Mouse (Mus musculus) embryonic stem cell, embryonic (primary cell): ENCODE data around the gene Mrpl33.

Experiments used
- CTCF ChIA-PET, 4 experiments: fragments of 300-600 bp in 2 of 4; fragments of 350-600 bp in 2 of 4; sonication (Branson Sonifier 250); formaldehyde crosslinking; loops; one replicate each; lab custom pipeline; 2022; ENCODE audit warnings: inconsistent platforms in 2 of 4; lab: Charles Lee
- POLR2A ChIA-PET, 4 experiments: fragments of 300-600 bp in 2 of 4; fragments of 350-600 bp in 2 of 4; sonication (Branson Sonifier 250); formaldehyde crosslinking; loops; one replicate each; lab custom pipeline; 2022; ENCODE audit warnings: antibody characterized with exemption in 4 of 4, inconsistent platforms in 1 of 4; lab: Charles Lee

Gene Mrpl33

DNA sequence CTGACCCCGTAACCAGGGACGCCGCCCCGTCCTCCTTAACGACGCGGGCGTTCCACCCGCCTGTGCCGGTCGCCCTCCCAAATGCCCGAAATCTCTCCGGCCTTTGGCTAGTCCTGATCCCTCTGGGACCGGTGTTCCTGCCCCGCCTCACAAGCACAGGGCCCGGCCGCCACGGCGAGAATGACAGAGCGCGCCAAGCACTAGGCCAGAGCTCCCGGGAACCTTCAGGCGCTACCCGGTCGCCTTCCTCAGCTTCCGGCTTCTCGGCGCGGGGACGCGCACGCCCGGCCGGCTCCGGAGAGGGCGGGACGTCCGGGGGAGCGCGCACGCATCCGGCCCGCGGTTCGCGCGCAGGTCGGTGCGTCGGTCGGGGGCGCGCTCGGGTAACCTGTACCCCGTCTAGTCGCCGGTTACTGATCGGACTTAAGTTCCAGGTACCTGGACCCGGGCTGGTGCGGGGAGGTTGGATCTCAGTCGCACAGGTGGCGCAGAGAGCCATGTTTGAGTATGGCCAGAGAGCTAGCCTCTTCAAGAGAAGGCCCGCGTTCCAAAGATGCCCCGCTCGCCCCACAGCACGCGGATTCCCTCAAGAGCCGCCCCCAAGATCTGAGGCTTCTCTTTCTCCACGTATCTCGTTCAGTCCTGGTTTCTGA is 101.0 kb downstream of the Mrpl33 start, which contains the start of gene Babam2:
TSS of gene Babam2 (plus strand) at position 41 of the 653 bp plus-strand sequence.
- CTCF ChIA-PET = interaction anchor here in 1 of 4 experiments (0.6 kb wide), 1 partner anchor 700 kb away, joined by 3 read pairs; no protein-coding TSS in a partner anchor
- POLR2A ChIA-PET = interaction anchor here in 3 of 4 experiments (0.6 to 2.0 kb wide), 20 partner anchors 9 to 913 kb away, joined by 3 to 8 read pairs (median 3); partner anchors contain the start of genes Ppp1cb (in 2 of the 3), Mrpl33 (in 1 of the 3), Yes1 (in 1 of the 3) and Zfp512 (in 1 of the 3)

DNA sequence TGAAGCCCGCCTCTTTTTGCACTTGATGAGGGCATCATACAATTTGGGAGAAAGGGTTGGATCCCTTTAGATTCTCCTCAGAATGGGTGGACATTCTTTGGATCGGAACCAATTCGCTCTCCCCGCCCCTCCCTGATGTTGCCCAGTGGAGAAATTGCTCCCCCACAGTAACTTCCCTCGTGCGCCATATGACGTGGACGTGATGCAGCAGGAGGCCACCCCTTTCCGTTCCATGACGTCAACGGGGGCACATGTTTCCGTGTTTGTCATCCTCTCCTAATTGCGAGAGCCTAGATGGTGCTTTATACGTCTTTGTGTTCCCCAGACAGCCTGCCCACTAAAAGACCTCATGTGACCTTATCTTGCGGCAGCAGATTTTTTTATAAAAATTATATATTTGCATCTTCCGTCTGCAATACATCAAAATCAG is 101.6 kb downstream of the Mrpl33 start:
- CTCF ChIA-PET = no interaction called here
- POLR2A ChIA-PET = interaction anchor here (0.6 to 2.0 kb wide), 15 partner anchors 8 to 913 kb away, joined by 3 to 8 read pairs (median 4); partner anchors contain the start of genes Mrpl33 (in 1 of the 4), Ppp1cb (in 1 of the 4) and Yes1 (in 1 of the 4)

DNA sequence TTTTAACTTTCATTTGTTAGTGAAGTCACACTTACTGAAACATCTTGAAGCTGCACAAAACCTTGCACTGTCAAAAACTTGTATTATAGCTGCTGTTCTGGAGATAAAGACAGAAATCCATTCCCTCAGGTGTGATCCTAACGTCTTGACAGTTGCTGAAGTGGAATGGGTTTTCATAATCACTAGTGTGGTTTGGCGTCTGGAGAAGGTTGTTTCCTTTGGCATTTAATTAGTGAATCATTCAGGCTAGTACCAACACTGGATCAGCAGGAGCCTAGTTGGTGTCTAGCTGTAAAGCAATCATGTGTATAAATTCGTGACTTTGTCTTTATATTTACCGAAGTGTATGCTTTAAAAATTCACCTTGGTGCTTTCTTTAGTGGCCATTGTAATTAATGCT is 102.2 kb downstream of the Mrpl33 start:
- ChIA-PET POLR2A (interaction anchor here in 3 of 4 experiments (0.6 to 1.6 kb wide), 8 partner anchors 64 to 662 kb away, joined by 3 to 5 read pairs (median 3); no protein-coding TSS in a partner anchor), CTCF (no interaction called here)

DNA sequence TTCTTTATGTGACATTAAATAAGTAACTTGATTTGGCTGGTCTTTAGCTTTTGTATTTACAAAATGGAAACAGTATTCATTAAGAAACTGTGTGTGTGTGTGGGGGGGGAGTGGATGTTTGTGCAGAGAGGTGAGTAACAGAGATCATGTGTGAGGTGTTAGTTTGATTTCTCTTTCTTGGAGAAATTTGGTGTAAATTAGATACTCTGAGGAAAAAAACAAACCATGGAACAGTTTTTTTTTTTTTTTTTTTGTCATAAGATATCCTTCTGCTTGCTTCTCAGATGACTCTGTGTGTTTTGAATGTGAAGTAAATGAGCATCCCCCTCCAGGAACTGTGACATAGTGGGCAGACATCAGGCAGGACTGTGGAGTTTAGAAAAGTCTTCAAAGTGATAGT is 102.7 kb downstream of the Mrpl33 start:
- ChIA-PET POLR2A (interaction anchor here in 3 of 4 experiments (0.6 to 1.3 kb wide), 8 partner anchors 64 to 661 kb away, joined by 3 to 5 read pairs (median 3); no protein-coding TSS in a partner anchor), CTCF (interaction anchor here in 1 of 4 experiments (0.6 kb wide), 1 partner anchor 711 kb away, joined by 3 read pairs; no protein-coding TSS in a partner anchor)

- ChIA-PET CTCF (no interaction called here), POLR2A (interaction anchor here in 1 of 4 experiments (1.4 kb wide), 1 partner anchor 109 kb away, joined by 3 read pairs; the partner anchor contains the start of gene Mrpl33)
These were observed 108.2 kb downstream of the Mrpl33 start for GRCm38 (mm10) chr5:31704971-31705370.

DNA sequence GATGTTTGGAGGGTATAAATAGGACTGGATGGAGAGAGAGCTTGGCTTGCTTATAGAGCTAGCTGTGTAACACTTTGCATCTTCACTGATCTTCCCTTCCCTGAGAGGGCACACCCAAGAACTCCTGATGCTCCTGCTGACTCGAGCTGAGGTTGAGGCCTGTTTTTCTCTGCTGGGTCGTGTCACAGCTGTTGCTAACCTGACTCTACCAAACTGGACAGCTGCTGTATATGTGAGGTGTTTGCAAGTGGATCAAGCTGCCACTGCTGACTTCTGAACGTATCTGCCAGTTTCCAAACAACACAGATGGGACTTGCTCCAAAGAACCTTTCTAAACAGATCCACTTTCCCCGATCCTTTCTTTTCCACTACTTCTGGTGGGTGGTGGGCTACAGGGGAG is 110.1 kb downstream of the Mrpl33 start:
- ChIA-PET POLR2A (interaction anchor here in 1 of 4 experiments (1.0 kb wide), 1 partner anchor 9 kb away, joined by 3 read pairs; the partner anchor contains the start of genes Babam2 and Rbks), CTCF (interaction anchor here in 3 of 4 experiments (0.5 to 1.5 kb wide), 3 partner anchors 219 to 488 kb away, joined by 3 read pairs; no protein-coding TSS in a partner anchor)

DNA sequence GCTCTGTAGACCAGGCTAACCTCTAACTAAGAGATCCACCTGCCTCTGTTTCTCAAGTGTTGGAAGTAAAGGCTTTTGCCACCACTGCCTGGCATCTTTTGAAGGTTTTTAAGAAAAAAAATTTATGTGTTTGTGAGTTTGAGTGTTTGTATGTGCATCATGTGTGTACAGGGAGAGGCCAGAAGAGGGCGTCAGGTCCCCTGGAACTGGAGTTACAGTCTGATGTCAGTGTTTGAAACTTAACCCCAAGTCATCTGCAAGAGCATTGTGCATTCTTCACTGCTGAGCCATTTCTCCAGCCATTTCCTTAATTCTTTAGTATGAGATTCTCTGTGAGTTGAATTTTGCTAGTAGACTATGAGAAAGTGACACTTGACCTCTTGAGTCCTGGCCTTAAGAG is 112.7 kb downstream of the Mrpl33 start:
- CTCF ChIA-PET = interaction anchor here in 1 of 4 experiments (0.6 kb wide), 1 partner anchor 15 kb away, joined by 3 read pairs; no protein-coding TSS in a partner anchor

GRCm38 (mm10) chr5:31713280-31713711 is 116.6 kb downstream of the Mrpl33 start:
- CTCF ChIA-PET = no interaction called here
- POLR2A ChIA-PET = interaction anchor here in 1 of 4 experiments (0.6 kb wide), 1 partner anchor 92 kb away, joined by 3 read pairs; no protein-coding TSS in a partner anchor

More for the DNA sequence above, 112.7 kb downstream of the Mrpl33 start:
- POLR2A ChIA-PET = interaction anchor here in 2 of 4 experiments (0.6 to 1.0 kb wide), 3 partner anchors 62 to 428 kb away, joined by 3 to 4 read pairs (median 3); no protein-coding TSS in a partner anchor

DNA sequence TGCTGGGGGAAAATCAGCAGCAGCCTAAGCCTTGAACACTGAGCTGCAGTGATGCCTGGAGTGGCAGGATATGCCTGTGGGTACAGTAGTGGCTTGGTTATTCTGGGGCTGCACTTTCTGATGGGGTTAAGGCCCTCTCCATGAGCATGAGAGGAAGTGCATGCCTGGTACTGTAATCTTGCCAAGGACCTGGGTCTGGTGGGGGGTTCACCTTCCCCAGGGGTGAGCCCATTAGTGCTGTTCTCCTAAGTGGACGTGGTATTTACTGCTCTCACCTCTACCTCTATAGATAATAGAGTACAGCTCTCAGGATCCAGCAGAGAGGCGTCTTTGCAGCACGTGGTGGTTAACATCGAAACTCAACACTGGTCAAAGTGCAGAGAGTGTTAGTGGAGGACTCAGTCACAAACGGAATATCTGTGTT is 117.1 kb downstream of the Mrpl33 start:
- CTCF ChIA-PET = no interaction called here
- POLR2A ChIA-PET = interaction anchor here in 2 of 4 experiments (0.6 to 1.0 kb wide), 3 partner anchors 91 to 1816 kb away, joined by 3 read pairs; no protein-coding TSS in a partner anchor
